Mouse (Mus musculus) gastrocnemius, postnatal 14 days (tissue): ENCODE measurements around the gene Gm2075. TPM values are rescaled to one million over a fixed set of nuclear protein-coding genes. Genes with fewer than 3 reads are reported as not detected.
"Not testable (repeated sequence)": the region's sequence is repeated elsewhere in the genome, so short reads cannot be mapped to it uniquely, and the experiment has no call there.

Experiments
- DNase-seq: peaks from one replicate; pipeline ENCODE4 v3.0.0; 2021; ENCODE audit warnings: mixed read lengths
- intact Hi-C: fragments of 180-260 bp; cut with DNase I; formaldehyde crosslinking; loops from one replicate; pipeline ENCODE4 v1.15.1; 2025; ENCODE audit warnings: low total_unique reads
- long read RNA-seq, 2 experiments: library from polyadenylated mRNA; stranded (forward); transcript quantifications; one replicate each; pipeline ENCODE4 v2.0.0; 2021
- total RNA-seq, 2 experiments: library from RNA; stranded (reverse); gene quantifications; 2 replicates each; pipeline ENCODE4 v1.2.3; 2021

The Gm2075 gene
- not detected for total RNA-seq
- long read RNA-seq, experiment 1, result 0 reads
- long read RNA-seq, experiment 2, result 0 reads

GRCm38 (mm10) chr12:88011548-88011947 is at the start of gene Gm2075:
TSS of gene Gm2075 (plus strand) at chr12:88011848.
- DNase-seq, intact Hi-C loops: not testable (repeated sequence)

GRCm38 (mm10) chr12:87984000-87984399 is 27.6 kb upstream of the Gm2075 start:
- intact Hi-C loops, DNase-seq: not testable (repeated sequence)

- DNase-seq, intact Hi-C loops: not testable (repeated sequence)
These were observed 7.5 kb upstream of the Gm2075 start for GRCm38 (mm10) chr12:88004118-88004517.

GRCm38 (mm10) chr12:88018671-88019070 is 7.0 kb downstream of the Gm2075 start, which contains the start of gene Gm6803:
TSS of gene Gm6803 (minus strand) at chr12:88018771.
- intact Hi-C loops, DNase-seq: not testable (repeated sequence)

GRCm38 (mm10) chr12:88026704-88027103 is 15.1 kb downstream of the Gm2075 start, which contains the start of gene Gm2056:
TSS of gene Gm2056 (plus strand) at chr12:88027004.
- DNase-seq, intact Hi-C loops: not testable (repeated sequence)

- DNase-seq, intact Hi-C loops: not testable (repeated sequence)
These were observed 20.6 kb downstream of the Gm2075 start for GRCm38 (mm10) chr12:88032250-88032649.

- DNase-seq, intact Hi-C loops: not testable (repeated sequence)
These were observed 27.4 kb downstream of the Gm2075 start for GRCm38 (mm10) chr12:88039062-88039461.

GRCm38 (mm10) chr12:88039703-88040102 is 28.1 kb downstream of the Gm2075 start:
- DNase-seq, result not testable (repeated sequence)
- intact Hi-C loops, result loop anchor here (5.0 kb wide), 1 partner anchor 298 kb away; no protein-coding TSS in a partner anchor

GRCm38 (mm10) chr12:88045226-88045625 is 33.6 kb downstream of the Gm2075 start:
- DNase-seq, result not testable (repeated sequence)

More at GRCm38 (mm10) chr12:88045226-88045625, 33.6 kb downstream of the Gm2075 start:
- intact Hi-C loops, result not testable (repeated sequence)

Other genes starting within 250 kb of the Gm2075 start
- gene Gm21319, start 236.1 kb upstream of the Gm2075 start, total RNA-seq, result not detected
- not detected for gene Gm21936, start 216.3 kb upstream of the Gm2075 start, total RNA-seq
- gene BB287469, start 195.3 kb upstream of the Gm2075 start, total RNA-seq, result not detected
- not detected for gene Gm2001, start 169.5 kb upstream of the Gm2075 start, total RNA-seq
- not detected for gene Gm2016, start 137.8 kb upstream of the Gm2075 start, total RNA-seq
- not detected for gene Gm2022, start 116.5 kb upstream of the Gm2075 start, total RNA-seq
- not detected for gene Gm2035, start 92.0 kb upstream of the Gm2075 start, total RNA-seq
- not detected for gene Gm2042, start 57.8 kb upstream of the Gm2075 start, total RNA-seq
- not detected for gene Gm6803, start 6.9 kb downstream of the Gm2075 start, total RNA-seq
- gene Gm2056, start 15.2 kb downstream of the Gm2075 start, total RNA-seq, result not detected
- not detected for gene Gm16368, start 71.8 kb downstream of the Gm2075 start, total RNA-seq
- gene Gm10436, start 170.3 kb downstream of the Gm2075 start, total RNA-seq, result not detected
- gene Gm8332, start 238.3 kb downstream of the Gm2075 start, total RNA-seq, result not detected